Mouse (Mus musculus): Measurements from ENCODE around the gene Ddah1.
"Not testable (repeated sequence)": the region's sequence is repeated elsewhere in the genome, so short reads cannot be mapped to it uniquely, and the experiment has no call there.

Ddah1 gene

DNA sequence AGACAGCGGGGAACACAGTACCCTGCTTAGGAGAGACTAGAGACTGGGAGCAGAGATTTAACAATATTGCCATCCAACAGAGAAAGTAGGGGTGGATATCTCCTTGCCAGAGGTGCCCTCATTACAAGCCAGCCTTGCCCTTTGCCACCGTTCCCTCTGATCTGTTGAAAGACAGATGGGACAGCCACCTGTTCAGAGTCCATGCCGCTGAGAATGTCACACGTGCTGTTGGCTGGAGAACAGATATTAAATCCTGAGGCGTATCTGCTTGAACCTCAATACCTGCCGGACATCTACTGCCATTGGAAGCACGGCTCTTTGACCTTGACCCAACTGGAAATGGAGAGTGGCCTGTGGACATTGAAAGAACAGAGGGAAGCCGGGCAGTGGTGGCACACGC is 148.1 kb downstream of the Ddah1 start:
- ATAC-seq (ENCODE audit: low TSS enrichment), result no peak

DNA sequence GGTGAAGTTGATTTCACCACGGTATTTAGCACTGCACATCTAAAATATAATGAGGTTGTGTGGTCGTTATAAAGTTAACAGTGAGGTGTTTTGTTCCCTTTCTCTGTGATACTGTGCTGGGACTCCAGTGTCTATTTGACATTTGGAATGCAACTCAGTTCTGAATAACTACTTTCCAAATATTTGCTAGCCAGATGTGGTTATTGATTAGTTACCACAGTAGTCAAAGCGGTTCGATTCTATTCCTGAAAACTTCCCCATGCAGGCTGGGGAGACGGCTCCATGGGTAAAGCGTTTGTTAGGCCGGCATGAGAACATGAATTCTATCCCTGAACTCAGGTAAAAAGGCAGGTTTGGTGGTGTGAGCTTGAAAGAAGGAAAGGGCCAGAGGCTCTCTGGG is 154.0 kb downstream of the Ddah1 start:
- ATAC-seq (ENCODE audit: low TSS enrichment), result no peak

DNA sequence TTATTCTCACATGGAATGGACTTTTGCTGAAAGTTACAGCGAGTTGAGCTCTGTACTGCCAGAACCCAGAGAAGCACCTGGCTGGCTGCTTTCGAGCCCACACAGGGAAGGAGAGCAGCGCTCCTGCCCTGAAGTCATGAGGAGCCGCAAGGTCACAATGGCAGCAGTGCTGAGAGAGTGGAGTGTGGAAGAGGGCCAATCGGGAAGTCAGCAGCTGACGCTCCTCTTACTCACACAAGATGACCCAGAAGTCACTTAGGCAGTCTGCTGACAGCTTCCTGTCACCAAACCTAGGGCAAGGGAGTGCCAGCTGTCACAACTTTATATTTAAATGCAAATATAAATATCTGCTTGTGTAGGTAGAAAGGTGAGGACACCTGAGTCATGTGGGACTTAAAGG is 154.8 kb downstream of the Ddah1 start:
- ATAC-seq (ENCODE audit: low TSS enrichment), result no peak

DNA sequence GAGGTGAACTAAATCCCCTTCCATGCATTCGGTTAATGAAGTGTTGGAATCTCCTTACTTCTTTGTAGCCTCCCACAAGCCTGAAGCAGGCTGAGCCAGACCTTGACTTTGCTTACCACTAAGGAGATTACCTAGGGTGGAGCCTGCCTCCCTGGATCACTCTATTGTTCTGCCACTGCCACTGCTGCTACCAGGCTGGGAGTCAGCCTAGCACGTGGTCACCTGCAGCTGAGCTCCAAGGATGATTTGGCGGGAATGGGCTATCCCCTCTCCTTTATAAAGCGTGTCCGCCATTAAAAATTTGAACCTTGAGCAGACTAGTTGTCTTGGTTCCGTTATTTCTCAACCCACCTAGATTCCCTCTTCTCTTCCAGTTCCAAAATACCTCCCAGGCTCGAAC is 155.5 kb downstream of the Ddah1 start:
- ATAC-seq (ENCODE audit: low TSS enrichment), result not testable (repeated sequence)

DNA sequence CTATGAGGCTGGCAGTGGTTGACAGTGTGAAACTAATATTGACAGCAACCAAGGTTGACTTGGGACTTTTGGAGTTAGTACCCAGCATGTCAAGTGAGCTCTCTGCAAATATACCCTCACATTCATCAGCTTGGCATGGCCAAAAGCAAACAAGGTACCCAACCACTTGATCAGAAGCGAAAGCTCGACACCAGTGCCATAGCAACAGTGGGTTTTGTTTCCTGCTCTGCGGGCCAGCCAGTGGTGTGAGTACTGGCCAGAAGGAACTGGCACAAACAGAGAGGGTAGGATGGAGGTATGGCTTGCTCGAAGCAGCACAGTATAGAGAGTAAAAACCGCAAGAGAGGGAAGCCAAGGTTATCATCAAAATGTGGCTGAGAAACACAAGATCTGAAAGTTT is 157.9 kb downstream of the Ddah1 start:
- ATAC-seq (ENCODE audit: low TSS enrichment), result no peak

DNA sequence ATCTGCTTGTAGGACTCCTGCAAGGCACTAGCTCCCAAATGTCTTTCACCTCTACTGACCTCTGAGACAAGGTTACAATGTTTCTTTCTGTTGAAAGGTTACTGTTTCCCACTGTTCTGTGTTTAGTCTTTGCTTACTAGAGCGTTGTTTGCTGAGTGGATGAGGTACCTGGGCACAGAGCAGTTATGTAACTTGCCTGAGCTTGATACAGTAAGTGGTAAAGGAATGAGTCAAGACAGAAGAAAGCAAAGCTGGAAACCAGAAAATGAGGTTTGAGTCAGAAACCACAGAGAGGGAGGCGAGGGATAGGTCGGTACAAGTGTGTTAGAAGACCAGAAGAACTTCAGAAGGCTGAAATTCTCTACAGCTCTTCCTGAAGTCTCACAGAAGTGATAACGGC is 158.4 kb downstream of the Ddah1 start:
- no peak for ATAC-seq (ENCODE audit: low TSS enrichment)

DNA sequence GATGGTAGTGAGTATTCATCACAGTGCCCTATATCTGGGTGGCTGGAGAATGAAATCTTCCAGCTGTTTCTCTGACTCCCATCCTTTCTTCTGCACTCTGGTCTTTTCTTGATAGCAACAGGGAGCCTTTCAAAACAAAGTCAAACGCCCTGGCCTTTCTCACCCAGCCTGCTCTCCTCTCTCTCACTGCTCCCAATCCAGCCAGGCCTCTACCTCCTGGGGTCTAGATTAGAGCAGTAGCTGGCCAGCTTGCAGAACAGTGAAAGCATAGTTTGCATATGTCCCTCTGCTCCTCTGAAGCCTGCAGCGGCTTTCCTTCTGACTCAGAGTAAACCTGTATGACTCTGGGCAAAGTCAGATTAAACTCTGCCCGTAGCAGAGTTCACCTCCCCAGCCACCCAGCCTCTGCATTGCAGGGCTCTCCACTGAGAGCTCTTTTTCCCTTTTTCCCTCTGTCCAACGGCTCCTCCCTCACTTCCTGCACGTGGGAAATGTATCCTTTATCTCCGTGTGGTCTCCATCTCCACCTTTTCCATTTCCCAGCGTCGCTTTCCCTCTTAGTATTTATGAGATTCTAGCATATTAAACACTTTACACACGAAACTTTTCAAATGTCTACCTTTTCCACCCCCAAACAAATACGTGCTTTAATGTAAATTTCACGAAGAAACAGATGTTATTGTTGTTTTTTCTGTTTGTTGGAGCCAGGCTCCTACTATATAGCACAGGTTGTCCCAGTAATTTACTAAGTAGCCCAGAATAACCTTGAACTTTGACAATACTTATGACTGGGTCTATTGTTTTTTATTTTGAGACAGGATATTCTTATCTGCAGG is 163.8 kb downstream of the Ddah1 start, which contains the start of gene Bcl10:
Gene Bcl10 (plus strand): TSS at position 786 of the 836 bp plus-strand sequence.
- ATAC-seq (ENCODE audit: low TSS enrichment), result no peak

DNA sequence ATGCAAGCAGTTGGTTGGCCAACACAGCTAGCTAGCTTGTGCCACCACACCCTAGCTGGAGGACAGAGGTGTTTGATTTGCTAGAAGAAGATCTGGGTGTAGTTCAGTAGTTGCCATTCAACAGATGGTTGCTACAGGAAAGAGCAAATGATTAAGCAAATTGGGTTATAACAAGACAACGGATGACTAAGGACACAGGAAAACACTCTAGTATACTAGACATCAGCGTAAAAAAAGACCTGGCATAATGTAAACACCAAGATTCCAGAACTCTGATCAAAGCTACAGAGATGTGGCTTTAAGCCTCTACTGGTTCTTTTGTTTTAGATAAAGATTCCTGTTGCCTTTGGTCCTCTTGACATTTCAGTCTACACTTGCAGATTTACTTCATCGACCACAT is 164.5 kb downstream of the Ddah1 start:
- no peak for ATAC-seq (ENCODE audit: low TSS enrichment)

DNA sequence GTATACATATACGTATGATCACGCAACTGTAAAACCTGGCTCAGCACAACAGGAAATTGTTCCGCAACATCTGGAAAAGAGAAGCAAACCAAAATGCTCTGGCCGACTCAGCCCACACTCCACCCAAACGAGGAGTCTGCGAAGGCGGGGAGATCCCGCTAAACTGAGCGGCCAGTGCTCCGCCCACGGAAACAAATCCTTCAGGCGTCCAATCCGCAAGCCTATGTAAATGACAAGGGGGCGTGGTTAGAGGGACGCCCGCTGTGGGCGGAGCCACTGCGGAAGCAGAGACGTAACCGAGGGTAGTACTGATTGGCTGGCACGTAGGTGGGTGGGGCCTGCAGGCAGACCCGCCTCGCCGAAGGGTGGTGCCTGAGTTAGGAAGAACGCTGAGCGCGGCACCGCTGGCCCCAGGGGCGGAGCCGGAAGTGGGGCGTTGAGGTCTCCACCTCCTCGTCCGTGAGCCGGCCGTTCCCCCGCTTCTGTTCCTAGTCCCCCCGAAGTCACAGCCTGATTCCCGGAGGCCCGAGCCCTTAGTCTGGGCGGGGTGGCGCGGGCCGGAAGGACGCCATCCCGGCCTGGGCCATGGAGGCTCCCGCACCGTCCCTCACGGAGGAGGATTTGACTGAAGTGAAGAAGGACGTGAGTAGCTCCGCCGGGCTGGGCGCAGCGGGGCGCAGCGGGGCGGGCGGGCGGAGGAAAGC is 165.6 kb downstream of the Ddah1 start:
- peak; percentile 97 for ATAC-seq (ENCODE audit: low TSS enrichment)

DNA sequence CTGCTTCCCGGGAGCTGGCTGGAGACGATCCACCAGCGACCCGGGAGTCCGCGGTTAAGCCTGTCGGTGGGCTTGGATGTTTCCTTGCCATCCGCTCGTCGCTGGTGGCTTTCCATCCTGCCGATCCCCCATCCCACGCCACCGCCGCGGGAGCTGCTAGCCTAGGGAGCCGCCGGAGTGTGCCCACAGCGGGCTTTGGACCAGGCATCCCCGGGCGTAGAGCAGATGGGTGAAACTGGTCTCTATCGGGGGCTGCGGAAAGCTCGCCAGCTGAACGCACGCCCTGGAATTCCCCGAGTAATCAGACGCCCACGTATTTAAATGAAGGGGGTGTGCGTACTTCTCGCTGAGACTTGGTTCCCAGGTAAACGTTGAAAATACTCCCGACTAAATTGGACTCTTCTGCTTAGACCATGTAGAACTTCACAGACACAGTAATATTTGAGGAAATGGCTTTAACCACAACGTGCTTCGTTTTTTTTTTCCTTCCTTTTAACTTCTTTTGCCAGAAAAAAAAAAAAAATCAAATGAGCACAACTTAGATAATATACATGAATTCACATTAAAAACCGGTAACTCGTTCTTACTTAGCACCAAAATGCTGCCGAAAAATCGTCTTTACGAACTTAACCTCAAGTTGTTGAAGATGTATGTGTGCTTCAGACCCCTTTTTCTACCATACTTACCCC is 166.3 kb downstream of the Ddah1 start:
- peak; percentile 26 for ATAC-seq (ENCODE audit: low TSS enrichment)

DNA sequence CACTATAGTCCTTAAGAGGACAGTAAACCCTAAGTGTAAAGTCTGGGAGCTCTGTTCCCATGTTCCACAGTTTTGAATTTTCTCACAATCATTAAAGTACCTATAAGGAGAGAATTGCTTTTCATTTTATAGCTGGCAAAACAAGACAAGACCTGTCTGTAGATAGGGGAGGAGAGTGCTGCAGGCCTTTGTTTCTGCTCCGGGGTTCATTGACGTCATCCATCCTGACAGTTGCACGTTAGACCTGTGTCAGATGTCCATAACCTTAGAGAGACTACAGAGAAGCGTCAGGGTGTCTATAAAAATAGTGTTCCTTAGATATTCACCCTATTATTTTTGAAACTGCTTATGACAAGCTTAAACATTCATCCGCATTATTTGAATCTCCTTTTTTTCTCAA is 167.0 kb downstream of the Ddah1 start:
- no peak for ATAC-seq (ENCODE audit: low TSS enrichment)

DNA sequence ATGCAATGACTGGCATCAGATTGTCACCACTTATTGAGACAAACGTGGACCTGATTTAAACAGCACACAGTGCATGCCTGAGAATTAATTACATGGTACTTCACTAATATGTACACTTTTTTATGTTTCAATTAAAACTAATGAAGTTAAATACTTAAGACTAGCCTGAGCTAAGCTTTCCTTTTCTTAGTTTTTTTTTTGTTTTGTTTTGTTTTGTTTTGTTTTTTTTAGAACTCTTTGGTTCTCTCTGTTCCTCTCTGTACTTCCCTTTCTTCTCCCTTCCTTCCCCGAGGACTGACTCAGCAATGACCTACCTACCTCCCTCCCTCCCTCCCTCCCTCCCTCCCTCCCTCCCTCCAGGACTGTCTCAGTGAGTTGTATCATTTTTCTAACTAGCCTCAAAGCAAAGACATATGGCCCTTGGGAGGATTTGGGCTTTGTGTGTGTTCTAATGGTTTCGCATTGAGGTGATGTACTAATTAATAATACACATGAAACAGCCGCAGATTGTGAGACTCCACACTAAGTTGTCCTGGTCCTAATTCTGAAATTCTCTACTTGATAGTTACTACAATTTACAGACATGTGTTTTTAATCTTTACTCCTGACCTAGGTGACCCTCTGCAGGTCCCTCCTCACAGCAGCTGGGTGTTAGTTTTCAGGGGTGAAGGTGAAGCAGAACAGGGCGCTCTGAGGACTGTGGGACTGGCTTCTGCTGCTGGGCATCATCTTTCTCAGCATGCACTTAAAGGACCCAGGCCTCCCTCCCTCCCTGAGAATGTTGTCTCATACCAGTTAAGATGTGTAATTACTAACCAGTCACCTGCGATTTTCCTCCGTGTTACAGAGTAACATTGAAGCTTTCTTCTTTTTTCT is 171.3 kb downstream of the Ddah1 start:
- no peak for ATAC-seq (ENCODE audit: low TSS enrichment)

DNA sequence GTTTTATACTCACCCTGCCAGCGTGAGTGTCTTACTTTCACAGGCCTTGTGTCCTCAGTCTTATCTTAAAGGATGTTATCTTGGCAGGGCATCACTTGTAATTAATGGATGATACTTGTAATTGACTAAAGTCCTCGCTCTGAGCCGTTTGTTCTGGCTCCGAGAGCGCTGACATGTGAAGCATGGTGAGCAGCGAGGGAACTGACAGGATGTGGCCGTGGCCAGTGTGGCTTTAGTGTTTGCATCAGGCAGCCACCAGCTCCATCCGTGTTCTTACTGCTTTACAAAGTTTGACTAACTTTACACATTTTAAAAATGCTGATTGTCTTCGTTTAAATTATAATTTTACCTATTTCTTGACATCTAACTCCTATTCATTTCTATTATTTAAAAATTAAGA is 175.4 kb downstream of the Ddah1 start:
- ATAC-seq (ENCODE audit: low TSS enrichment), result no peak

DNA sequence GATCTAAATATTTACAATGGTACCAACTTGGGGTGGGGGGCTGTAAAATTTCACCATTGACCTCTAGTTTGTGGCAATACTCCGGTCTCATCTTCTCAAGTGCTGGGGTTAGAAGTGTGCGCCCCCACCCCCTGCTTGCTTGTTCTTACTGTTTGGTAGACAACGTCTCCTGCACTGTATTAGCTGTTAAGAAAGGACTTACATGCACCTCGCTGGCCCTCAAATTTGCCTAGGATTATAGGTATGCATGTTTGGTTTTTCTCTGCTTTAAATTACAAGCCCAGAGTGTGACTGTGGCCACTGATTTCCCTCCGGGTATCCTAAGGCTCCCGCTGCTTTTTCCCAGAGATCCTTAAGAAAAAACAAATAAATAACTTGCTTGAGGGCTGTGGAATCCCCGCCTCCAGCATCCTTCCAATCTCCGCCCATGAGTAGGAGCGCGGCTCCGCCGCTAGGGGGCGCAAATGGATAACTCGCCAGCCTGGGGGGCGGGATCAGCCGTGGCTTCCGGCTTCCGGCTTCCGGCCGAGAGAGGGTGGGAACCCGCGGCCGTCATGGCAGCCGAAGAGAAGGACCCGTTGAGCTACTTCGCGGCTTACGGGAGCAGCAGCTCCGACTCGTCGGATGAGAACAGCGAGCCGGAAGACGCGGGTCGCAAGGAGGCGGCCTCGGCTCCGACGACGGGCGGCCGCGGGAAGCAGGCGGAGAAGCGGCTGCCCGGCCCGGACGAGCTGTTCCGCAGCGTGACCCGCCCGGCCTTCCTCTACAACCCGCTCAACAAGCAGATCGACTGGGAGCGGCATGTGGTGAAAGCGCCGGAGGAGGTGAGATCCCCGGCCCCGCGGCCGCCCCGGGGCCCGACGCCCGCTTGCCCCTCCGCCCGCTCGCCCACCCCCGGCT is 179.3 kb downstream of the Ddah1 start, which contains the start of gene 2410004B18Rik:
Gene 2410004B18Rik (plus strand): TSS at position 510 of the 900 bp plus-strand sequence.
- peak; percentile 94 for ATAC-seq (ENCODE audit: low TSS enrichment)

DNA sequence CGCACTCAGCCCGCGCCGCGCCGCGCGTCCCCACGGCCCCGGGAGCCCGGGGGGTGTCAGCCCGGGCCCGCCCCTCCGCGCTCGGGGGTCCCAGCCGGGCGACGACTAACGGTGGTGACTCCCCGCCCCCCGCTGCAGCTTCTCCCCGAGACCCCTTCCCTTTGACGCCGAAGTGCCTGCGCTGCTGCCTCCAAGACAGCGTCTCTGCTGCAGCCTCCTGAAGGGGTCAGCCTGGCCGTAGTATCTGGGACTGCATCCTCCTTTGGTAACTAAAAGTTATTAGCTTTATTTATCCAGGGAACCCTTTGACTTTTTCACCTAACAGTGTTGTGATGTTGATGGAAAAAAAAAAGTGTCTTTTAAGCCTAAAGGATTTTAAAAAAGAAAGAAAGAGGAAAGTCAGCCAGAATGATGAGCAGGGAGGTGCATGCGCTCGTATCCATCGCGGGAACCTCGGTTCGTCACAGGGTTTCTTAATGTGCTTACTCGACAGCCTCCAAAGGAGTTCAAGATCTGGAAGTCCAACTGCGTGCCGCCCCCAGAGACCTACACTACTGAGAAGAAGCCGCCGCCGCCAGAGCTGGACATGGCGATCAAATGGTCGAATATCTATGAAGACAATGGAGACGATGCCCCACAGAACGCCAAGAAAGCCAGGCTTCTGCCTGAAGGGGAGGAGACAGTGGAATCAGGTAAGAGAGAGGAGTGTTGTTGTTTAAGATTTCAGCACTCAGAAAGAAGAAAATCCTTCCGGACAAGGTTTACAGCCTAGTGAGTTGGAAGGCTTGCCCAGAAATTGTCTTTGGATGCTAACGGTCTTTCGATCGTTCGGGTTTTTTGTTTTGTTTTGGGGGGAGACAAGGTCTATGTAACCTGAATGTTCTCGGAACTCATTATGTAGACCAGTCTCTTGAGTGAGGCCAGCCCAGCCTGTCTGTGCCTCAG is 180.2 kb downstream of the Ddah1 start:
- ATAC-seq (ENCODE audit: low TSS enrichment), result peak; percentile 3; the same call in 1 of the 2 replicates

DNA sequence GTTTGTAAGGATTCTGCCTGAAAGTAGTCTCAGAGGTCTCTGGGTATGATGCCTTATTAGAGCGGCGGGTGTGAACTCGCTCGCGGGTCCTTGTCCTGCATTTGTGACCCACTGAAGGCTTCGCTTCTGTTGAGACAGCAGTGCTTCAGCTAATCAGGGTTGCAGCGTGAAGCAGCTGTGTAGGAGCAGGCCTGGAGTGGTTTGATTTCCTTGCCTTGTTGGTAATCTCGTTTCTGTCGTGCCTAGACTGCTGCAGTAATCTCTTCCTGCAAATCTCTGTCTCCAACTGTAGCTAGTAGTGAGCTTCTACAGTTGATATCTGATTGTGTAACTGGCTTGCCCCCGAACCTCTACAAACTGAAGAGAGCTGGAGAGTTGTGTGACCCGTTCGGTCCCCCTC is 180.9 kb downstream of the Ddah1 start:
- no peak for ATAC-seq (ENCODE audit: low TSS enrichment)

DNA sequence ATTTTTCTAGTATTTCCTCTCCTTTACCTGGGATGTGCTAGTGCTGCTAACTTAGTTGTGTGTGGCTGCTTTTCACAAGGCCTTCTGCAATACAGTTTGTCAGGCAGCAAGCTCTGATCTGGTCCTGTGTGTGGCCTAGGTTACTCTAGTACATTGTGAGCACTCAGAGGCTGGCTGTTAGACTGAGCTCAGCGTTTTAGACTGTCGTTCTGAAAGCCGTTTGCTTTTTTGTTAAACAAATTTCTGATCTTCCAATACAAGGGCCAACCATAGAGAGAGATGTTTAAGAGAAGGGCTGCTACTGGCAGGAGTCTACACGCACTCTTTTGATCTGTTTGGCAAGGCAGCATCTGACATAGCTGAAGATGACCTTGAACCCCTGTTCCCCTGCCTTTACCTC is 181.5 kb downstream of the Ddah1 start:
- no peak for ATAC-seq (ENCODE audit: low TSS enrichment)

DNA sequence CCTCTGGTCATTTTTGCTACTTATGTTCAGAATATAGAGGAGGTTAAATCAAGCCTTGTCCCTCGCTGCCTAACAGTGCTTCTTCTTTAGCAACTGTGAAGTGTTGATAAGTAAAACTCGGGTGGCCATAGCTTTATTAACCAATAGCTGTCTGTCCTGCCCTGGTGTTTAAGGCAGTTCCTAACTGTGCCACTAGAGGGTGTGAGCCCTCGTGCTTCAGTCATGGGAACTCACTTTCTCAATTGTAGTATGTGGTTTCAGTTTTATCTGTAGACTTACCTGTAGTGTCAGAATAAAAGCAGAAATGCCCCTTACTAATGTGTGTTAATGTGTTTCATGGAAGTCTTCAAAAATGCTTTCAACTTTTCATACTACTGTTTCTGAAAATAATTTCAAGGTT is 183.5 kb downstream of the Ddah1 start:
- peak; percentile 26; the same call in 1 of the 2 replicates for ATAC-seq (ENCODE audit: low TSS enrichment)

All from frontal cortex, adult (tissue).